Mouse (Mus musculus): ENCODE data around the gene Hipk4. TPM values are rescaled to one million over a fixed set of nuclear protein-coding genes. Genes with fewer than 3 reads are reported as not detected.

Hipk4 gene
- polyA plus RNA-seq, 1 experiment from 2014 or later = 0.67 TPM

DNA sequence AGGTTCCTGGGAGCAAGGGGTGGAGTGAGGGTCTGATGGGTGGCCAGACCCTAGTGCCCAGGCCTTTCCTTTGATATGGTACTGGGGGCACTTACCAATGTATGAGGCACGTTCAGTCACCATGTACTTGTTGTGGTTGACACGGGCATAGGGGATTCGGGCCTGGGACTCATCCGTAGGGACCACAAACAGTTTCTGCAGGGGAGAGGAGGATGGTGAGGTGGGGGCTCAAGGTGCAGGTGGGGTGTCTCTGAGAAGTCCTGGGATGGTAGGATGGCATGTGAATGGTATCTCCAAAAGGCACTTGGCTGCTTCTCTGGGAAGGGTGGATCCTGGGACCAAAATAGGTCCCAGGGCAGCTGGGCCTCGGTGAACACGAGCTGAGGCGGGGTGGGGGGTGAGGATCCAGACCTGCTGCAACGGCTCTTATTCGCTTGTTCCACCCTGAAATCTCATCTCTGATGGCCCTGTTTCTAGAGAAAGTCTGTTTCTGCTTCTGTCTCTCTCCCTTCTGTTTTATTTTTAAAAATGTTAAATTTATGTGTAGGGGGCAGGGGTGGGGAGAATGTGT lies 9.5 kb downstream of the Hipk4 start:
- no peak for ATAC-seq
- H3K27ac ChIP-seq (ENCODE audit: low read length) = no peak overlapping the region
- no peaks in the 10 kb centered on the region for H3K4me1 ChIP-seq (replicated peaks; ENCODE audit: control insufficient read depth, insufficient read depth, low read length)
- H3K4me3 ChIP-seq (replicated peaks; ENCODE audit: low read length) = no peak overlapping the region
- no peaks in the 10 kb centered on the region for H3K27me3 ChIP-seq (replicated peaks; ENCODE audit: control insufficient read depth, insufficient read depth, low read length)
- no peaks in the 10 kb centered on the region for H3K9me3 ChIP-seq (ENCODE audit: control insufficient read depth, low read length)
- 93% methylated on average over 9 of the region's 9 CpGs for WGBS
- H3K4me2 ChIP-seq (ENCODE audit: low read length) = no peak overlapping the region
- H3K36me3 ChIP-seq (ENCODE audit: control insufficient read depth, insufficient read depth) = peaks cover 16% of the 10 kb centered on the region
- H3K9ac ChIP-seq (replicated peaks; ENCODE audit: low read depth, low read length) = no peak overlapping the region

DNA sequence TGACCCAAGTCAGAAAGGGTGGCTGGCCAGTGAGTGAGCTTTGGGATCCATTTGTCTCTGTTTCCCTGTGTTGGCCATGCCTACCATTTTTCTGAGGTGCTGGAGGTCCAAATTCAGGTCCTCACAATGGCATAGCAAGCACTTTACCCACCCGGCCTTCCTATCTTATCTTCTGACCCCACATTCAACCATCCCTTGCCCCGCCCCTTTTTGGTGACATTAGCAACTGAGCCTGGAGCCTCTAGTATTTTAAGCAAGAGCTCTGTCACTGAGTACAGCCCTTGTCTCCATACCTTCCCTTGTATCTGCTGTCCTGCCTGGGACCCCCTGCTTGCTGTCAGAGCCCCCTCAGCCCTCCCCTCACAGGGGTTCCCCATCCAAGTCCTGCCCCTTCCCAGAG lies 12.3 kb downstream of the Hipk4 start:
- H3K27ac ChIP-seq (ENCODE audit: low read length) = no peak overlapping the region
- H3K36me3 ChIP-seq (ENCODE audit: control insufficient read depth, insufficient read depth) = peaks cover 19% of the 10 kb centered on the region

DNA sequence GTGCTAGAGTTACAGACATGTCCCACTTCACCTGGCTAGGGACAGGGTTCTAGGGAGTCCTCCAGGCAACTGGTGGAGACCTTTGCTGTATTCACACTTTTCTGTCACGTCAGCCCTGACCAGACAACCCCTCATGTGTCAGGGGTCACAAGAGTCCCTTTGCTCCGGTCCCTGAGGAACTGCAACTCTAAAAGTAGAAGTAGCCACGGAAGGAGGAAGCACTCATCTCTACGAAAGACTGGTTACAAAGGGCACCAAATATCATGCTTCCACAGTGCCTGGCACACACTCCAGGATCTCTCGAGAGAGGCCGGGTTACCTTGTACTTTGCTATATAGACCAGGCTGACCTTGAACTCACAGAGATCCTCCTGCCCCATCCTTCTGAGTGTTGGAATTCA lies 13.6 kb downstream of the Hipk4 start:
- no peak overlapping the region for H3K4me3 ChIP-seq (replicated peaks; ENCODE audit: low read length)
- no peaks in the 10 kb centered on the region for H3K9me3 ChIP-seq (ENCODE audit: control insufficient read depth, low read length)
- H3K27me3 ChIP-seq (replicated peaks; ENCODE audit: control insufficient read depth, insufficient read depth, low read length) = no peaks in the 10 kb centered on the region
- peaks cover 19% of the 10 kb centered on the region for H3K36me3 ChIP-seq (ENCODE audit: control insufficient read depth, insufficient read depth)
- H3K4me1 ChIP-seq (replicated peaks; ENCODE audit: control insufficient read depth, insufficient read depth, low read length) = peaks cover 4% of the 10 kb centered on the region
- no peak overlapping the region for H3K27ac ChIP-seq (ENCODE audit: low read length)
- WGBS = 92% methylated on average over 6 of the region's 6 CpGs
- H3K4me2 ChIP-seq (ENCODE audit: low read length) = no peak overlapping the region
- no peak overlapping the region for H3K9ac ChIP-seq (replicated peaks; ENCODE audit: low read depth, low read length)
- ATAC-seq = no peak

More for the DNA sequence above, 12.3 kb downstream of the Hipk4 start:
- H3K27me3 ChIP-seq (replicated peaks; ENCODE audit: control insufficient read depth, insufficient read depth, low read length) = no peaks in the 10 kb centered on the region
- no peak for ATAC-seq
- no peaks in the 10 kb centered on the region for H3K4me1 ChIP-seq (replicated peaks; ENCODE audit: control insufficient read depth, insufficient read depth, low read length)
- H3K9me3 ChIP-seq (ENCODE audit: control insufficient read depth, low read length) = no peaks in the 10 kb centered on the region
- H3K9ac ChIP-seq (replicated peaks; ENCODE audit: low read depth, low read length) = no peak overlapping the region
- no peak overlapping the region for H3K4me2 ChIP-seq (ENCODE audit: low read length)
- no peak overlapping the region for H3K4me3 ChIP-seq (replicated peaks; ENCODE audit: low read length)
- 85% methylated on average over 2 of the region's 2 CpGs for WGBS

- Histone ChIP-seq H3K9ac (replicated peaks; ENCODE audit: low read depth, low read length) (no peak overlapping the region), H3K36me3 (ENCODE audit: control insufficient read depth, insufficient read depth) (peaks cover 12% of the 10 kb centered on the region), H3K9me3 (ENCODE audit: control insufficient read depth, low read length) (no peaks in the 10 kb centered on the region), H3K4me3 (replicated peaks; ENCODE audit: low read length) (no peak overlapping the region), H3K27ac (ENCODE audit: low read length) (no peak overlapping the region), H3K4me1 (replicated peaks; ENCODE audit: control insufficient read depth, insufficient read depth, low read length) (peaks cover 12% of the 10 kb centered on the region), H3K4me2 (ENCODE audit: low read length) (no peak overlapping the region), H3K27me3 (replicated peaks; ENCODE audit: control insufficient read depth, insufficient read depth, low read length) (no peaks in the 10 kb centered on the region)
- no peak for ATAC-seq
- 93% methylated on average over 8 of the region's 8 CpGs for WGBS
These were observed 14.9 kb downstream of the Hipk4 start for GRCm38 (mm10) chr7:27537998-27538397.

- no peak overlapping the region for H3K27ac ChIP-seq (ENCODE audit: low read length)
- peaks cover 9% of the 10 kb centered on the region for H3K36me3 ChIP-seq (ENCODE audit: control insufficient read depth, insufficient read depth)
- no peaks in the 10 kb centered on the region for H3K9me3 ChIP-seq (ENCODE audit: control insufficient read depth, low read length)
- no peak overlapping the region for H3K4me2 ChIP-seq (ENCODE audit: low read length)
- 96% methylated on average over 2 of the region's 2 CpGs for WGBS
- no peak overlapping the region for H3K4me3 ChIP-seq (replicated peaks; ENCODE audit: low read length)
- H3K9ac ChIP-seq (replicated peaks; ENCODE audit: low read depth, low read length) = no peak overlapping the region
- H3K4me1 ChIP-seq (replicated peaks; ENCODE audit: control insufficient read depth, insufficient read depth, low read length) = peaks cover 14% of the 10 kb centered on the region
- no peaks in the 10 kb centered on the region for H3K27me3 ChIP-seq (replicated peaks; ENCODE audit: control insufficient read depth, insufficient read depth, low read length)
- ATAC-seq = no peak
These were observed 15.7 kb downstream of the Hipk4 start for GRCm38 (mm10) chr7:27538797-27539196.

DNA sequence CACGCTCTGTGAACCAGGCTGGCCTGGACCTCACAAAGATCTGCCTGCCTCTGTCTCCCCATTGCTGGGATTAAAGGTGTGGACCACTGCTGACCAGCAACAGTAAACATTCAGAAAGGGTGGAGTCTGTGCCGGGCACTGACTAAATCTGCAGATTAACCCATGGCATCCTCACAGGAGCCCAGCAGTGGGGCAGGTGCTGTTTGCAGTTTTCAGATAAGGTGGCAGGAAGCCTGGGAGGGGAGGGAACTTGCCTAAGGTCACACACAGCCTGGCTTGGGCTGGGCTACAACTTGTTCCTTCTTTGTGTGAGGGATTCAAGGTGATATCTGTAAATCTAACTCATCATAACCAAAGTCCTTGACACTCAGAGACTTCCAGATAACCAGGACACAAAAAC lies 17.5 kb downstream of the Hipk4 start:
- Histone ChIP-seq H3K36me3 (ENCODE audit: control insufficient read depth, insufficient read depth) (peaks cover 9% of the 10 kb centered on the region), H3K9ac (replicated peaks; ENCODE audit: low read depth, low read length) (no peak overlapping the region)
- ATAC-seq = no peak

DNA sequence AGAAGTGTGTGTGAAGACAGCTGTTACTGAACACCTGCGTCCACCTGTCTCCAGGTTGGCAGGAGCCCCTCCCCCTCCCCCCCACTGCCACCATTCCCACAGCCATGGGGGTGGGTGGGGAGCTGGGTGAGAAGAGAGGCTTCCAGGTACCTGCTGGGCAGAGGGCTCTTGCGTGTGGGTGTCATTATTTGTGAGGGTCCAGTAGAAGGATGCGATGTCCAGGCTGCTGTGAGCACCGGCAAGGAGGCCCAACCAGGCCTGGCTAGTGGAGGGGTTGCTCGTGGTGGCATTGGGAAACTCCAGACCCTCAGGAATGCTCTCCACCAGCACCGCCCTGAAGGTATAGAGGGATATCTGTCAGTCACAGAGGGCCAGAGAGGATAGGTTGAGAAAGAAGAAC lies 17.9 kb downstream of the Hipk4 start:
- Histone ChIP-seq H3K4me3 (replicated peaks; ENCODE audit: low read length) (no peak overlapping the region), H3K27ac (ENCODE audit: low read length) (no peak overlapping the region), H3K4me2 (ENCODE audit: low read length) (no peak overlapping the region), H3K9ac (replicated peaks; ENCODE audit: low read depth, low read length) (no peak overlapping the region), H3K27me3 (replicated peaks; ENCODE audit: control insufficient read depth, insufficient read depth, low read length) (no peaks in the 10 kb centered on the region), H3K9me3 (ENCODE audit: control insufficient read depth, low read length) (no peaks in the 10 kb centered on the region), H3K4me1 (replicated peaks; ENCODE audit: control insufficient read depth, insufficient read depth, low read length) (peaks cover 14% of the 10 kb centered on the region), H3K36me3 (ENCODE audit: control insufficient read depth, insufficient read depth) (peaks cover 7% of the 10 kb centered on the region)
- WGBS = 92% methylated on average over 6 of the region's 6 CpGs
- no peak for ATAC-seq

More for the DNA sequence above, 17.5 kb downstream of the Hipk4 start:
- H3K4me3 ChIP-seq (replicated peaks; ENCODE audit: low read length) = no peak overlapping the region
- H3K27me3 ChIP-seq (replicated peaks; ENCODE audit: control insufficient read depth, insufficient read depth, low read length) = no peaks in the 10 kb centered on the region
- H3K27ac ChIP-seq (ENCODE audit: low read length) = no peak overlapping the region
- peaks cover 14% of the 10 kb centered on the region for H3K4me1 ChIP-seq (replicated peaks; ENCODE audit: control insufficient read depth, insufficient read depth, low read length)
- no peak overlapping the region for H3K4me2 ChIP-seq (ENCODE audit: low read length)
- WGBS = 72% methylated on average over 2 of the region's 2 CpGs
- no peaks in the 10 kb centered on the region for H3K9me3 ChIP-seq (ENCODE audit: control insufficient read depth, low read length)

DNA sequence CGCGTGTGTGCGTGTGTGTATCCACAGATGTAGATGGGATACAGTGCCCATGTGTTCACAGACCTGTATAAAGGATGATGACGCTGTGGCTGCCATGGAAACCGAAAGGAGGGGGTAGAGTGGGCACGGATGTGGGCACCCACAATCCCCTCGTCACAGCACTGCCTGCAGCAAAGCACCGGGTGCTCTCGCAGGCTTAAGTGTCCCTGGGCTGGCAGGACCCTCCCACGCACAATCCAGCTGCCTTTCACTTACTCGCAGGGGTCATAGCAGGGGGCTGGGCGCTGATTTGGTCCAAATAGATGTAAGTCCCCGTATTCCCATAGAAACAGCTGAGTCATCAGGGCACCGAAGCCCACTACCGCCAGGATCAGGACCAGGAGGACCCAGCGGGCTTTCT lies 18.4 kb downstream of the Hipk4 start:
- peak; percentile 69 for ATAC-seq

DNA sequence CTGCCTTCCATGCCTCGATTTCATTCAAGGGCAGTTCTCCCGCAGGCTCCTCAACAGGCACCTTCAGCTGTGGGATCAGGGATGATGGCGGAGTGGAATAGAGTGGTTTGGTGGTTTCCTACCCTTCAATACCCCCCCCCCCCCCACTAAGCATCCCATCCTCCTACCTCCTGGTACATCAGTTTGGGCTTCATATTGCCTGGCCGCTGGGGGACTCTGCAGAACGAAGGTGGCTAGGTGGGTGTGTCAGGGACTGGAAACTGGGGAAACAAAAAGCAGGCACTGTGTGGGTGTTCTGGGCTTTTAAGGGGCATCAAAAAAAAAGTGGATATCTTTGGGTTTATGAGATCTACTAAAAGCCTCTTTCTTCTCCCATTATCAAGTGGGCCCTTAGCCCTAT lies 18.9 kb downstream of the Hipk4 start:
- no peak for ATAC-seq

More for the DNA sequence above, 18.4 kb downstream of the Hipk4 start:
- H3K4me3 ChIP-seq (replicated peaks; ENCODE audit: low read length) = peak overlapping the region; percentile 56
- WGBS = 63% methylated on average over 16 of the region's 16 CpGs
- peaks cover 7% of the 10 kb centered on the region for H3K36me3 ChIP-seq (ENCODE audit: control insufficient read depth, insufficient read depth)
- H3K27me3 ChIP-seq (replicated peaks; ENCODE audit: control insufficient read depth, insufficient read depth, low read length) = no peaks in the 10 kb centered on the region
- H3K4me1 ChIP-seq (replicated peaks; ENCODE audit: control insufficient read depth, insufficient read depth, low read length) = peaks cover 14% of the 10 kb centered on the region
- H3K4me2 ChIP-seq (ENCODE audit: low read length) = peak overlapping the region; percentile 74
- no peak overlapping the region for H3K27ac ChIP-seq (ENCODE audit: low read length)
- no peaks in the 10 kb centered on the region for H3K9me3 ChIP-seq (ENCODE audit: control insufficient read depth, low read length)
- peak overlapping the region; percentile 60 for H3K9ac ChIP-seq (replicated peaks; ENCODE audit: low read depth, low read length)

More for the DNA sequence above, 18.9 kb downstream of the Hipk4 start:
- no peaks in the 10 kb centered on the region for H3K9me3 ChIP-seq (ENCODE audit: control insufficient read depth, low read length)
- peak overlapping the region; percentile 60 for H3K9ac ChIP-seq (replicated peaks; ENCODE audit: low read depth, low read length)
- peak overlapping the region; percentile 56 for H3K4me3 ChIP-seq (replicated peaks; ENCODE audit: low read length)
- WGBS = 64% methylated on average over 5 of the region's 5 CpGs
- H3K27ac ChIP-seq (ENCODE audit: low read length) = no peak overlapping the region
- H3K4me2 ChIP-seq (ENCODE audit: low read length) = peak overlapping the region; percentile 74
- peaks cover 7% of the 10 kb centered on the region for H3K36me3 ChIP-seq (ENCODE audit: control insufficient read depth, insufficient read depth)
- peaks cover 14% of the 10 kb centered on the region for H3K4me1 ChIP-seq (replicated peaks; ENCODE audit: control insufficient read depth, insufficient read depth, low read length)
- H3K27me3 ChIP-seq (replicated peaks; ENCODE audit: control insufficient read depth, insufficient read depth, low read length) = no peaks in the 10 kb centered on the region

Measured in forebrain, embryonic 16.5 days (tissue).